Mouse (Mus musculus): ENCODE results near the gene Gm34653.

Gene Gm34653

GRCm38 (mm10) chr2:34883190-34883589, 50.4 kb downstream of the Gm34653 start:
- no peak for DNase-seq (ENCODE audit: low read depth, low spot score)

- DNase-seq (ENCODE audit: low read depth, low spot score) = no peak
Measured at GRCm38 (mm10) chr2:34884186-34884585, 51.4 kb downstream of the Gm34653 start.

All from c-Kit-negative CD71-positive TER-119-positive erythroid progenitor cells, embryonic 14.5 days (primary cell).